ENCODE assay signal across 8 mouse cellular contexts in the genomic region with DNA sequence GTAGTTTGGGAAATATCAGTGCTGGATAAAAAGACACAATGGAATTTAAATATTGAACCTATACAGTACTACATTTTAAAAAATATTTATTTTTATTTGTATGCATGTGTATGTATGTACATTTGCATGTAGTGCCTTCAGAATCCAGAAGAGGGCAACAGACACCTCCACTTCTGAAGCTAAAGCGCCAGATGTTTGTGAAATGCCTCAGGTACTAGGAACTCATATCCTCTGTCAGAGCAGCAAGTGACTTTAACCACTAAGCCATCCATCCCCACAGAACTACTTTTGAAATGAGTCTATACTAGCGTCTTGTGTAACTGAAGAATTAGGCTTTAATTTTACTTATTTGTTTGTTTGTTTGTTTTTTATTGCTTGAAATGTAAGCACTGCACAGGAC.
DNase-seq lines count a peak whose midpoint lies in the region; ATAC-seq lines count a peak whose summit lies in the region.

No protein-coding gene starts in this region.

- peak; percentile 78 for ATAC-seq in inflammation-experienced regulatory T-cells, adult 6 months

- DNase-seq in gastrocnemius, postnatal 14 days, result peak; percentile 9
- DNase-seq in gastrocnemius, postnatal 4 days (ENCODE audit: low spot score in 2 of 2), result no peak
- DNase-seq in ovary, postnatal 14 days (ENCODE audit: low spot score), result peak; percentile 8
- no peak for DNase-seq in ovary, adult 18-20 months (ENCODE audit: low spot score)
- peak; percentile 35 for DNase-seq in c-Kit-positive CD71-positive TER-119-negative erythroid progenitor cells, embryonic 14.5 days (ENCODE audit: low read depth)
- DNase-seq in skeletal muscle tissue, adult 2 months (ENCODE audit: low read depth, low spot score), result peak; percentile 40
- no peak for DNase-seq in ovary, postnatal 10 days (ENCODE audit: low spot score)

- intact Hi-C loops in gastrocnemius, postnatal 14 days (cut with DNase I; ENCODE audit: low total_unique reads), result loop anchor here (2.0 kb wide), 1 partner anchor 150 kb away; no protein-coding TSS in a partner anchor

Comparison
In these comparisons a context has a peak if more than half of its experiments do, and no peak if none do; other contexts are left out.
1. DNase-seq: peak in gastrocnemius, postnatal 14 days (single experiment), ovary, postnatal 14 days (single experiment), c-Kit-positive CD71-positive TER-119-negative erythroid progenitor cells, embryonic 14.5 days (single experiment) and skeletal muscle tissue, adult 2 months (single experiment); none in gastrocnemius, postnatal 4 days (0 of 2), ovary, adult 18-20 months (single experiment) and ovary, postnatal 10 days (single experiment).